Mouse (Mus musculus) kidney, postnatal 4 days (tissue): ENCODE data around the gene 2210016F16Rik.

Experiments
- DNase-seq, 2 experiments: peaks; one replicate each; pipeline ENCODE4 v3.0.0; 2021; ENCODE audit warnings: mixed read lengths in 2 of 2

The 2210016F16Rik gene

DNA sequence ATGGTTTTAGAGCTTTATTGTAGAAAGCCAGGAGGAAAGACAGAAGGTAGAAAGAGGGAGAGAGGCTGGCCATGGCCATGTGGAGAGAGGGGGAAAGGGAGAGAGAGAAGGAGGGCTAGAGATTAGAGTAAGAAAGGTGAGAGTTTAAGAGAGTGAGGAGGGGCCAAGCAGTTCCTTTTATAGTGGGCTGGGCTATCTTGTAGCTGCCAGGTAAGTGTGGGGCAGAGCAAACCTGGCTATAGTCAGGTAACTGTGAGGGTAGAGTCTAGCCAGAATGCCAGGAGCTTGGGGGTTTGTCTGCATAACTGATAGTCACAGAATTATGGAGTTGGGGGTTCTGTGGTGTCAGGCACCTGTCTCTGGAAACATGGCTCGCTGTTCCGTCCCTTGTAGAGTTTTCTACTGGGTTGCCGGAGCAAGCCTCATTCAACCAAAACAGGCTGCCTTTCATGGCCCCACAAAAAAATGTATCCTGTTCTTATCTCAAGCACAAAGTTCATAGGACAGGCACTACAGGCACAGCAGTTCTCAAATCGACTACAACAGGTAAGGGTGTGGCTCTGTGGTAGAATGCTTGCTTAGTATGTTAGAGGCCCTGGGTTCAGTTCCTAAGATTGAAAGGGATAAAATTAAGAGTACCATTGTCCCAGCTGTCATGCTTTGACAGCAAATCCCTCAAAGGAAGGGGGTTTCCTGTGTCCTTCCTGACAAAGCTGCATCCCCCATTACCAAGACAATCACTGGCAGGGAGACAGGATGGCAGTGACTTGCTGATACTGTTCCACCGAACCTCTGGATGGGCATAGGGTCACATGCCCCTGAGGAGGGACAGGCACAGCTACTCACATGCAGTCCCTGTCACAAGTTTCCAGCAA lies 12.5 kb downstream of the 2210016F16Rik start:
- DNase-seq: no peak

- DNase-seq: no peak
Measured at GRCm38 (mm10) chr13:58368835-58369234, 16.2 kb downstream of the 2210016F16Rik start.

GRCm38 (mm10) chr13:58367641-58368040 lies 17.4 kb downstream of the 2210016F16Rik start:
- no peak for DNase-seq

DNA sequence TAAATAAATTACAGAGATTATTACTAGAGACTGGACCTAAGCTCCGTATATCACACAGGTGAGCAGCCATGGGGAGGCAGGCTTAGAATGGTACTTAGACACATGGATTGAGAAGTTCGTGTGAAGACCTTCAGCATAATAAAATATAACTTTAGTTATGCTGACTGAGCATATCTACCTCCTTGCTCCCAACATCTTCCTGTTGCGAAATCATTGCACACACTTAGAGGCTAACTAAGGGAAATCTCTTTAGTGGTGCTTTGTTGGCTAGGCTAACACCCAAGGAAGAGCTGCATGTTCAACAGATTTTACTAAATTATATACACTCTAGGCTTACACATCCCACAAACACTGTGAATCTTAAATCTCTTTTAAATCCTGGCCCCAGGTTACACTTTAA lies 18.7 kb downstream of the 2210016F16Rik start:
- DNase-seq: no peak

- peak; percentile 33 to 57 for DNase-seq
Measured at GRCm38 (mm10) chr13:58365179-58365578, 19.8 kb downstream of the 2210016F16Rik start.

DNA sequence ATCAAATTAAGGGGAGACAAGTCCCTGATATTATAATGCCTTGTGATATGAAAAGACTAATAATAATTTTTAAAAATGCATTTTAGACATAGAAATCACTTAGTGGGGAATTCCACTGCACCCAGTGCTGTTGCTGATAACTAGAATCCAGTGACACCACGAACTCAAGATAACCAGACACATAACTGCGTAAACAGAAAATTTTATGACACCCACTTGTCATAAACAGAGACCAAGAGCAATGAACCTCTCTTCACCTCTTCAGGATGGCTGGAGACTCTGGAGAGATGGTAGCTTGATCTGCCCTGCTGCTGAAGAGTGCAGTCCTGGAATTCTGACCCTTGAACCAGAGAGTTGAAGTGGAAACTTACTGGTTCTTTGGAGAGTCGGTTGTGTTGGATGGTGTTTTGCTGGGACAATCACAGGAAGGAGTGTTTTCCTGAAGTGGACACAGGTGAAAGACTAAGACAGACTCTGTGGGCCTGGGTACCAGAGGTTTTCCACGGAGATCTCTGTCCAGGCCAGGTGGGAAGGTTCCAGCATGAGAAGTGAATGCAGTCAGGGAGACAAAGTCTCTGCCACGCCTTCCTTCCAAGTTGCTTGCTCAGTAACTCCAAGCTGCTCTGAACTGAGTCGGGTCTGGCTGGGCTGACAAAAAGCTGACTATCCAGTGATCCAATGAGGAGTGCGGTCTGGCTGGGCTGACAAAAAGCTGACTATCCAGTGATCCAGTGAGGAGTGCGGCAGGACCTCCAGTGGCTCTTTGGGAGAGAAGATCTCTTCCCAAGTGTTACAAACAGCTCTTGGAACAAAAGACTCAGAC lies 20.5 kb downstream of the 2210016F16Rik start:
- DNase-seq: peak in 1 of 2 experiments; percentile 24

DNA sequence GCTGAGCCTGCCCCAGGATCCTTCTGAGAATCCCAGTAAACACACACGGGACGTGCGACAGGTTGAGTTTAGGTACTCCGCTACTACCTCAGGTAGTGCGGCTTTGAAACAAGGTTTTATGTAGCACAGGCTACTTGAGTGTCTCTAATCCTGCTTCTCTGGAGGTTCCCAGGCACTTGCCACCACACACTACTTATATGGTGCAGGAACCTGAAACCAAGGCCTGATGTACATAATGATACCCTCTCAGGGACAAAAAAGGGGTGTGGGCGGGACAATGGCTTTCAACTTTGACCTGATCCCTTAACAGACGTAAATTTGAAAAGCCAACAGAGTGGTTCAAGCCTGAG lies 25.7 kb downstream of the 2210016F16Rik start:
- no peak for DNase-seq

GRCm38 (mm10) chr13:58358629-58359303 lies 26.3 kb downstream of the 2210016F16Rik start, which contains the start of gene Kif27:
Kif27 (minus strand) TSS chr13:58359122.
- DNase-seq: peak; percentile 89 to 93

GRCm38 (mm10) chr13:58352996-58353395 lies 32.0 kb downstream of the 2210016F16Rik start:
- no peak for DNase-seq

DNA sequence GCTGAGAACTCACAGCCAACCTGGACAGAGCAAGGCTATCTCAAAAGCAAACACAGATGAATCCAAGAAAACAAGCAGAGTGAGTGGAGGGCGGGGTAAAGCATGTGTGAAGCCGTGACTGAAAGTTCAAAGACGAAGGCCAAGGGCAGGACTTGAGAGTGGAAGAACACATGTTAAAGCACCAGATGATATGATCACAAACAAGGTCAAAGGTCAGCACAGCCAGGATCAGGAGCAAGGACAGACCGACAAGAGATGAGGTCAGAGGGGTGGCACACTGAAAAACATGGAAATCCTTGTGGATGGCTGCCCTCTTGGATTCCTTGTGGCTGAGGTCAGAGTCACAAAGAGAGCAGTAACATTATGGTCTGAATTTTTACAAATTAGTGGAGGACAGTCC lies 34.4 kb downstream of the 2210016F16Rik start:
- DNase-seq: no peak

- DNase-seq: no peak
Measured at GRCm38 (mm10) chr13:58344505-58344904, 40.5 kb downstream of the 2210016F16Rik start.

DNA sequence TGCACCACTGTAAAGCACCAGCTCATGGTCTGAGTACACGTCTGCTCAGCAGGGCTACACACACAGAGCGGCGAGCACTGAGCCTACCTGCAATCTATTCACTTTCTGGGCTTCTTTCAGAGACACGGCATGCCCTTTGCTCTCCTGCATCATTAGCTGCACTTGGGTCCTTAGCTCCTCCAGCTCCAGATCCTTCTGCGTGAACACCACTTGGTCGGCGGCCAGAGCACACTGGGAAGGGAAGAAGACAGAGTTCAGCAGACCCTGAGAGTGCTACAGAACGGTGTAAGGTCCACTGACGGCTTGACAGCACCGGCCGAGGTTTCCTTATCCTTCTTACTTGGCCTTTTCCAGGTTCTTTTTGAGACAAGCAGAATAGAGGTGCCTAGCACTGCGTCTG lies 47.6 kb downstream of the 2210016F16Rik start:
- DNase-seq: peak in 1 of 2 experiments; percentile 27

DNA sequence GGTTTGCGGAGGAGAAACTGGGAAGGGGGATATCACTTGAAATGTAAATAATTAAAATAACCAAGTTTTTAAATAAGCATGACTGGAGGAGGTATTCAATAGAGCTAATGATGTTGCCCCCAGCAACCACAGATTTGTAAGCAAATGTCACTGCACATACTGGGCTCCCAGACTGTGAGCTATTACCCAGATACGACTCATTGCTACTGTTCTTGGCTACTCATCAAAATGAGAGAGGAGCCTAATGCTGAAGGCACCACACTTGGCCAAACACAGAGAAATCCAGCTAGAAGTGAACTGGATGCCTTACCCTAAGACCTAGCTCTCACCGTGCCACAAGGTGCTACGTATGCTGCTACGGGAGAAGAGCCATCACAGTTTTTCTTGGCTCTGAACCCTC lies 50.9 kb downstream of the 2210016F16Rik start:
- no peak for DNase-seq
